Mouse (Mus musculus): ENCODE data around the gene Sgf29. TPM values are rescaled to one million over a fixed set of nuclear protein-coding genes. Genes with fewer than 3 reads are reported as not detected.

Sgf29 gene
- total and polyA plus RNA-seq, 3 experiments, result 21.6 to 25.5 (median 23.4) TPM

- H3K4me1 ChIP-seq (ENCODE audit: control insufficient read depth, insufficient read depth, low read length), result peaks cover 7% of the 10 kb centered on the region
- peak overlapping the region; percentile 31 for H3K9ac ChIP-seq (ENCODE audit: low read depth, low read length)
- no peak overlapping the region for H3K4me3 ChIP-seq
- no peaks in the 10 kb centered on the region for H3K36me3 ChIP-seq (ENCODE audit: control insufficient read depth, insufficient read depth, low read length)
- intact Hi-C loops (cut with DNase I), result no loop called here
- no peak overlapping the region for H3K27ac ChIP-seq
- WGBS, result 1% methylated on average over 11 of the region's 11 CpGs
- DNase-seq, result peak; percentile 87 to 90
- H3K79me2 ChIP-seq (replicated peaks; ENCODE audit: control insufficient read depth, insufficient read depth, low read length), result peaks cover 1% of the 10 kb centered on the region; the same call in 1 of the 2 replicates
- 0 out of 2 replicates have a peak, but pooled peaks have one; percentile 40 for TF ChIP-seq EP300 (IDR thresholded peaks at IDR 0.05; ENCODE audit: insufficient read depth, low read depth, low read length)
- TF ChIP-seq CTCF (IDR thresholded peaks at IDR 0.05), result peak; percentile 98
- TF ChIP-seq POLR2A (IDR thresholded peaks at IDR 0.05; ENCODE audit: insufficient read depth, low read depth, low read length), result no peak
- peaks cover 3% of the 10 kb centered on the region for H3K27me3 ChIP-seq (ENCODE audit: control insufficient read depth, insufficient read depth, low read length)
These were observed 52.0 kb downstream of the Sgf29 start for GRCm38 (mm10) chr7:126701070-126701469.

- TF ChIP-seq EP300 (IDR thresholded peaks at IDR 0.05; ENCODE audit: insufficient read depth, low read depth, low read length) (no peak), POLR2A (IDR thresholded peaks at IDR 0.05; ENCODE audit: insufficient read depth, low read depth, low read length) (no peak), CTCF (IDR thresholded peaks at IDR 0.05) (no peak)
- Histone ChIP-seq H3K27ac (no peak overlapping the region), H3K4me1 (ENCODE audit: control insufficient read depth, insufficient read depth, low read length) (peaks cover 5% of the 10 kb centered on the region), H3K79me2 (replicated peaks; ENCODE audit: control insufficient read depth, insufficient read depth, low read length) (no peaks in the 10 kb centered on the region), H3K27me3 (ENCODE audit: control insufficient read depth, insufficient read depth, low read length) (peaks cover 3% of the 10 kb centered on the region), H3K36me3 (ENCODE audit: control insufficient read depth, insufficient read depth, low read length) (no peaks in the 10 kb centered on the region), H3K9ac (ENCODE audit: low read depth, low read length) (peak overlapping the region; percentile 31), H3K4me3 (no peak overlapping the region)
- WGBS, result 53% methylated on average over 24 of the region's 24 CpGs
- intact Hi-C loops (cut with DNase I), result no loop called here
- DNase-seq, result no peak
These were observed 52.6 kb downstream of the Sgf29 start for GRCm38 (mm10) chr7:126701559-126702357.

GRCm38 (mm10) chr7:126702358-126702757, 53.2 kb downstream of the Sgf29 start:
- DNase-seq, result peak in 1 of 2 experiments; percentile 59
- intact Hi-C loops (cut with DNase I), result no loop called here
- no peaks in the 10 kb centered on the region for H3K36me3 ChIP-seq (ENCODE audit: control insufficient read depth, insufficient read depth, low read length)
- WGBS, result 62% methylated on average over 6 of the region's 6 CpGs
- H3K27ac ChIP-seq, result peak overlapping the region; percentile 5; the same call in 1 of the 2 replicates
- H3K79me2 ChIP-seq (replicated peaks; ENCODE audit: control insufficient read depth, insufficient read depth, low read length), result no peaks in the 10 kb centered on the region
- H3K4me1 ChIP-seq (ENCODE audit: control insufficient read depth, insufficient read depth, low read length), result peaks cover 5% of the 10 kb centered on the region; the same call in 1 of the 2 replicates
- 0 out of 2 replicates have a peak, but pooled peaks have one; percentile 14 for TF ChIP-seq POLR2A (IDR thresholded peaks at IDR 0.05; ENCODE audit: insufficient read depth, low read depth, low read length)
- no peak for TF ChIP-seq EP300 (IDR thresholded peaks at IDR 0.05; ENCODE audit: insufficient read depth, low read depth, low read length)
- no peak for TF ChIP-seq CTCF (IDR thresholded peaks at IDR 0.05)
- H3K9ac ChIP-seq (ENCODE audit: low read depth, low read length), result no peak overlapping the region
- peaks cover 3% of the 10 kb centered on the region for H3K27me3 ChIP-seq (ENCODE audit: control insufficient read depth, insufficient read depth, low read length)
- H3K4me3 ChIP-seq, result no peak overlapping the region

GRCm38 (mm10) chr7:126702861-126703756, 54.0 kb downstream of the Sgf29 start:
- Histone ChIP-seq H3K4me3 (no peak overlapping the region; the same call in 1 of the 2 replicates), H3K79me2 (replicated peaks; ENCODE audit: control insufficient read depth, insufficient read depth, low read length) (no peaks in the 10 kb centered on the region), H3K36me3 (ENCODE audit: control insufficient read depth, insufficient read depth, low read length) (no peaks in the 10 kb centered on the region), H3K9ac (ENCODE audit: low read depth, low read length) (peak overlapping the region; percentile 8; the same call in 1 of the 2 replicates), H3K27me3 (ENCODE audit: control insufficient read depth, insufficient read depth, low read length) (peaks cover 3% of the 10 kb centered on the region), H3K4me1 (ENCODE audit: control insufficient read depth, insufficient read depth, low read length) (peaks cover 5% of the 10 kb centered on the region; the same call in 1 of the 2 replicates), H3K27ac (peak overlapping the region; percentile 28; the same call in 1 of the 2 replicates)
- TF ChIP-seq EP300 (IDR thresholded peaks at IDR 0.05; ENCODE audit: insufficient read depth, low read depth, low read length) (no peak), CTCF (IDR thresholded peaks at IDR 0.05) (no peak), POLR2A (IDR thresholded peaks at IDR 0.05; ENCODE audit: insufficient read depth, low read depth, low read length) (no peak)
- no peak for DNase-seq
- intact Hi-C loops (cut with DNase I), result no loop called here
- WGBS, result 71% methylated on average over 12 of the region's 12 CpGs

GRCm38 (mm10) chr7:126703757-126704077, 54.6 kb downstream of the Sgf29 start:
- no peak overlapping the region; the same call in 1 of the 2 replicates for H3K4me3 ChIP-seq
- no peaks in the 10 kb centered on the region for H3K36me3 ChIP-seq (ENCODE audit: control insufficient read depth, insufficient read depth, low read length)
- intact Hi-C loops (cut with DNase I), result no loop called here
- DNase-seq, result no peak
- 21% methylated on average over 7 of the region's 7 CpGs for WGBS
- H3K79me2 ChIP-seq (replicated peaks; ENCODE audit: control insufficient read depth, insufficient read depth, low read length), result no peaks in the 10 kb centered on the region
- TF ChIP-seq CTCF (IDR thresholded peaks at IDR 0.05) (no peak), POLR2A (IDR thresholded peaks at IDR 0.05; ENCODE audit: insufficient read depth, low read depth, low read length) (no peak)
- H3K9ac ChIP-seq (ENCODE audit: low read depth, low read length), result no peak overlapping the region
- H3K27me3 ChIP-seq (ENCODE audit: control insufficient read depth, insufficient read depth, low read length), result peaks cover 3% of the 10 kb centered on the region
- H3K27ac ChIP-seq, result peak overlapping the region; percentile 28; the same call in 1 of the 2 replicates
- H3K4me1 ChIP-seq (ENCODE audit: control insufficient read depth, insufficient read depth, low read length), result peaks cover 5% of the 10 kb centered on the region; the same call in 1 of the 2 replicates
